Mouse (Mus musculus) T-helper 2 cell (primary cell): ENCODE data around the gene Tac1.
"Not testable (repeated sequence)": the region's sequence is repeated elsewhere in the genome, so short reads cannot be mapped to it uniquely, and the experiment has no call there.

Experiments used
- in situ Hi-C: fragments of 300-600 bp; cut with MboI, MseI; formaldehyde crosslinking; loops from one replicate; pipeline ENCODE4 v1.15.1; 2025; ENCODE audit warnings: high pct_unique_total_duplicates

The Tac1 gene

DNA sequence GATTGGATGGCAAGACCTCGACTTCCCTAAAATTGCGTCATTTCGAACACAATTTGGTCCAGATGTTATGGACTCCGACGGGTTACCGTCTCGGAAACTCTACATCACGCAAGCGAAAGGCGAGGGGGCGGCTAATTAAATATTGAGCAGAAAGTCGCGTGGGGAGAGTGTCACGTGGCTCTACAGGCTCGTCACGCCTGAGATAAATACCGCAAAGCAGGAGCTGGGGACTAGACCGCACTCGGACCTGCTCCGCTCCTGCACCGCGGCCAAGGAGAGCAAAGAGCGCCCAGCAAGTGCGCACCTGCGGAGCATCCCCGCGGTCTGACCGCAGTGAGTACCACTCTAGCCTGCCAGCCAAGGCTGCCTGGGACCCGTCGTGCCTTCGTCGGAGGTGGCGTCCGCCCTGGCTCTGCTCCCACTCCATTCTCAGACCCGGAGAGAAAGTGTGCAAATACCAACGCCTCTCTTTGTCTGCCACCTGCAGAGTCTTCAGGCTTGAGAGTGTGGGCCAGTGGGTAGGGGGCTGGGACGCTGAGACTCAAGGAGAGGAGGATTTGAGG lies at the start of gene Tac1:
Gene Tac1 (plus strand): TSS at position 51 of the 563 bp plus-strand sequence.
- in situ Hi-C loops, result no loop called here

DNA sequence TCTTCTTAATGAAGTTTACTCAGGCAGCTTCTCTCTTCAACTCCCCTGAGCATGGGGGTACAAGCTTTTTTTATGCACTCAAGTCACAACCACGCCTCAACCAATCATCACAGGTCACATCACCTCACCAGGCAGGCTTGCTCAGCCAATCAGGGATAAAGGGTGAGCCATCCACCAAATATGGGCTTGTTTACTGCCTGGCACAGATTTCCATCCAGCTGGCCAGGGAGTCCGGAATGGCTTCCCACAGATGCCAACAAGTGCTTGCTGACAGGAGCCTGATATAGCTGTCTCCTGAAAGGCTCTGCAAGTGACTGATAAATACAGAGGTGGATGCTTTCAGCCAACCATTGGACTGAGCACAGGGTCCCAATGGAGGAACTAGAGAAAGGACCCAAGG lies 11.2 kb upstream of the Tac1 start:
- in situ Hi-C loops, result not testable (repeated sequence)

DNA sequence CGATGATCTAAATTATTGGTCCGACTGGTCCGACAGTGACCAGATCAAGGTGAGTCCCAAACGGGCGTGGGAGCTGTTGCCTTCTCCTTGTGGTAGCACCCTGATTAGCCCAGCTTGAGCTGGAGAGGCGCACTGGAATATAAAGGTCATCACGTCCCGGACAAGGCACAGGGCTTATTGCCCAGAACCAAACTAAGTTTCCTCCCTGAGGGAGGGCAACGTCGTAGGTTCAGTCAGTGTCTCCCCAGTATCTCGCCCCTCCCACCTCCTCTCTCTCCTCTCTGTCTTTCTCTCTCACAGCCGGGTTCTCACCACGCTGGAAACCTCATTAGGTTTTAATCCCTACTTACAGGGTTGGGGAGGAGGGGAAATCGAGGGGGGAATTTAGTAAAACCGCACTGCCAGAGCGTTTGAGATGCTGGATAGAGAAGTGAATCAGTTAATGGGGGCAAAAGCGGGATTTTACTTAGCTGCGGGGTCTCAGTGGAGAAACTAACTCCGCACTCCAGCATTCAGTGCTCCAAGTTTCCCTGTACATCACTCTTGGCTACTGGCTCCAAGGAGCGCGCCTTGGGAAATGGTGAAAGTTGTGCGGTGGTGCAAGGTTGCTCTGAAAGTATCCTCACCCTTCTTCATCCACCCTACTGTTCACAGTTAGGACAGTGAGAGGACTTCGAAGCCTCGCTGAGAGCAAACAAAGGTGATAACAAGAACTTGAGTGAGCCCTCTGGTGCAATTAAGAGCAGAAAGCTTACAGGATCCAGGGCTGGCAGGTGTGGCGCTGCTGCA lies 1.2 kb downstream of the Tac1 start:
- in situ Hi-C loops, result no loop called here

DNA sequence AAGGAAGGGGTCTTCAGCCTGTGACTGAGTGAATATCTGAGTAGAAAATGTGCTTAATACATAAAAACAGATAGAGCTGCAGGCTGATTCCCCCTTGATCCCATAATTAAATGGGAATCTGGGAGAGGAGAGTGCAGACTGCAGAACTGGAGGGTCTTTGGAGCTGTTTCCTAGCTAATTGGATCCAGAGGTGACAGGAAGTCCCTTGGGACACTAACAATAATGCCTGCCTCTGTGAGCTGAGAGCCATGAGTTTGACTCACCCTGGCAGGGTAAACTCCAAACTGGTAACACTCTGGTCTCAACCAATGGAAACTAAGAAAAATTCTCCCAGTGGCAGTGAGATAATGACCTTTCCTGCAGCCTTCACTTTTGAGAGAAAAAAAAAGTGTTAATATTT lies 3.5 kb downstream of the Tac1 start:
- in situ Hi-C loops, result no loop called here

DNA sequence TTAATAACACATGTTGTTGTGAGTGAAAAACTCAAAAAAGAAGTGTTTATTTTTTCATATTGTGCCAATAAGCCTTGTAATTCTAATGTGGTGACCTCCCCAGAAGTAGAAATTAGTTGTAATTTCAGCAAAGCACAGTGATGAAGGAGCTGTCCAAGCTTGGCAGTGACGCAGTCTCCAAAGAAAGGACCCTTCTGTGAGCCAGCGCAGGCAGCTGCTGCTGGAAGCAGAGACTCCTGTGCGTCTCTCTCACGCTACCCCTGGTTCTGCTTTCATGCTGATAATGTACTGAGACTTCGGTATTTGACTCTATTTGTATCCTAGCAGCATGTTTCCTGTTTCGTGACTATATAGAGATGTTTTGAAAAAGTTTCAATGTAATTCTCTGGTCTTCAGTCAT lies 7.8 kb downstream of the Tac1 start:
- in situ Hi-C loops, result no loop called here

DNA sequence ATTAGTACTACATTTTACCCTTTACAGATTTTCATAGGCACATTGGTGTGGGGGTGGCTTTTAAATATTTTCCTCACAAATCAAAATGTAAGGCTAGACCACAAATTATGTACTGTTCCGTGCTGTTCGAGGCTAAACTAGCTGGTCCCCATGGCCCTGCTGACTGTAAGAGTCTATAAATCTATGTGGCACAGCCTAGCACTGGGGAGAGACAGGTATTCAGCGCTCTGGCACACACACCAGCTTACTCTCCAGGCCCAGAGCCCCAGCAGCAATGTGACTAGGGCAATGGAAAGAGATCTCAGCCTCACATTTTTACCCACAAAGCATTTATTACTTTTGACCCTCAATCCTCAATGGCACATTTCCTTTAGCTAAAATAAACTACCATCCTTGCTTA lies 9.9 kb downstream of the Tac1 start:
- in situ Hi-C loops, result no loop called here

DNA sequence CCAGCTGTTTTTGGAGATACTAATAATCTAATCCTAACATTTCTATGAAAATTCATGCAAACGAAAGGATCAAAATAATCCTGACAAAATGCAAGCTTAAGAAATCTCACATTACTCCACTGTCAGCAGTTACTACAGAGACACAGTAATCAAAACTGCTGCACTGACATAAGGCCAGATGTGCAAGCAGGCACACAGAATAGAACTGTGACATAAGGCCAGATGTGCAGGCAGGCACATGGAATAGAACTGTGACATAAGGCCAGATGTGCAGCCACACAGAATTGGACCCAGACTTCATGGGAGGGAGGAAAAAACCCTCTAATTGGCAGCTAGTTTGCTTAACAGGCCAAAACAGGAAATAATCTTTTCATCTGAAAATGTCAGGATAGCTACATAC lies 16.5 kb downstream of the Tac1 start:
- in situ Hi-C loops, result no loop called here

DNA sequence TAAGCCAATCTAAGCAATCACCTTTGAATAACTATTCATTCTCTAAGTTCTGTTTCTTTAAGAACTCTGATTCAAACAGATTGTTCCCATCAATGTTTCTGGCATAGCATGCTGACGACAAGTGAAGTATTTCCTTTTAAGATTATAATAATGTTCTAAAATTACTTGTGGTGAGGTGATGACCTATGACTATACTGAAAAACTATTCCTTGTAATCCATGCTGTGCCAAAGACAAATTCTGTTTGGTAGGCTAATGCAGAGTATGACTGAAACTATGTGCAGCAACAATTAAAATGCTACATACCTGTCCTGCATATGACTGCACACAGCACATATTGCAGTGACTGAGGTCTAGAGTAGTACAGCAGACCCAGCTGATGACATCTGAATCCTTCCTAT lies 23.4 kb downstream of the Tac1 start:
- in situ Hi-C loops, result no loop called here

DNA sequence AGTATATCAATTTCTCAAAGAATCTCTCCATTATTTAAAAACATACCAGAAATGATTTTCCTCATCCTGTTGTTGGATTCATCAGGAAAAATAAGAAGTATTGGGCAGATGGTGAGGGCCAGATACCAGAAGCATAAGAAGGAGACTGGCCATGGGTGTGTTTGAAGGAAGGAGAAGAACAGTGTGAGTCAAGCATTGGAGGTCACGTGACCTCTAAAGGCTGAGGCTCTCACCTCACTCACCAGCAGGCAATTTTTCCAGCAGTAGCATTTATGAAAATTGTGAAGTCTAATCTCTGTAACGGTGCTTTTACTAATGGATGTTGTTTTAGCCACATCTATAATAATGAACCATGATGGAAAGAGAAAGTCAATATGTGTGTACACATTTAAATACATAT lies 39.8 kb downstream of the Tac1 start:
- in situ Hi-C loops, result no loop called here

DNA sequence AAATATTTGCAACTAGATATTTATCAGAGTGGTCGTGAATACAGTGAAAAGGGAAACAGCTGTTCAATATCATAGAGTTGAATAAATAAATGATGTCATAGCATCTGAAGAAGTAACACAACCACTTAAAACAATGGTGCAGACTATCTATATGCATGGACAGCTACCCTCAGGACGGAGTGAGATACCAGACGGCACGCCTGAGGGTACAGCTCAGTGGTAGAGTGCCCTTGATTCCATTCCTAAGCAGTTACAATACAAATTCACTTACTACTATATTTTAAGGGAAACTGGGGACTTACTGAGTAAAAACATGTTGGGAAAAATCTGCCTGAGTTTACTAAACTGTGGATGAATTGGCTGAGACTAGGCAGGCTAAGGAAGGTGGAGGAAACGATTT lies 43.7 kb downstream of the Tac1 start:
- in situ Hi-C loops, result no loop called here

DNA sequence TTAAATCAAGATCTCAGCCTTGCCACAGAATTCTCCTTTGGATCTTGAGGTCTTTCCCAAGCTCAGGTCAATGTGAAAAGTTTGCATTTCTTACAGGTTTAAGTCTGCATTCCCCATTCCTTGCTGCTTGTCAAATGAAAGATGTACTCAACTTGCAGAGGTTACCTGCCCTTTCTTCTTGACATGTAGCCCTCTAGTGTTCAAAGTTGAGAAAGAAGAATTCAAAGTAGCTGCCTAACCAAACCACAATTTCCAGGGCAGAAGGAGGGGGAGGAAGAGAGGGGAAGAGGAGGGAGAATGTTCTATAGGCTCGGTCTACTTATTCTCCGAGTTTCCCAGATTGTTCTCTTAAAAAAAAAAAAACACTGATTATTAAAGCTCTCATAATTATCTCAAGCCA lies 45.5 kb downstream of the Tac1 start:
- in situ Hi-C loops, result no loop called here

DNA sequence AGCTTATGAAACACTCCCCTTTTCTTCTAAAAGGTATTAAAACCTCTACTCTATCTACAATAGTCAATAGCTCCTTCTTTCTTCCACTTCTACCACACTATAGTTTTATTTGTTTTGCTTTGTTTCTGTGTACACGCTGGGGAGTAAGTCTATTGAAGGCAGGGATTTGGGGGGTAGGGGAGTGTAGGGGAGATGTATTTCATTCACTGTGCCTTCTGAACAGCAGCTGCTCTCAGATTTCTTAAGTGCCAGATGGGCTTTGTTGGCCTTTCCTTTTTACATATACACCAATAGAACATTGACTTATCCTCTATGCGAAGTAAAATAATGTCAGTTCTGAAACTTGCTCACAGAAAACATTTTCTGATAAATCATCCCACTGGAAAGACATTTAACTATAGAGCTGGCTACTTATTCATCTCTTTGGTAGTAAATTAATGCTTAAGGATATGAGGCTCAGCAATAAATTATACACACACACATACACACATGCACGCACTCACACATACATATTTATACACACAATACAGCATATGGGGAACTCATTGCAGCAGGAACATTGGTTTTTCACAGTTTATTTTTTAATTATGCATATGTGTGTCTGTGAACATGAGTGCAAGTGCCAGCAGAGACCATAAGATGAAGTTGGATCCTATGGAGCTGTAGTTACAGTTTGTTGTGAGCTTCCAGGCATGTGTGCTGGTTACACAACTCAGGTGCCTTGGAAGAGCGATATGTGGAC lies 46.8 kb downstream of the Tac1 start:
- in situ Hi-C loops, result no loop called here

DNA sequence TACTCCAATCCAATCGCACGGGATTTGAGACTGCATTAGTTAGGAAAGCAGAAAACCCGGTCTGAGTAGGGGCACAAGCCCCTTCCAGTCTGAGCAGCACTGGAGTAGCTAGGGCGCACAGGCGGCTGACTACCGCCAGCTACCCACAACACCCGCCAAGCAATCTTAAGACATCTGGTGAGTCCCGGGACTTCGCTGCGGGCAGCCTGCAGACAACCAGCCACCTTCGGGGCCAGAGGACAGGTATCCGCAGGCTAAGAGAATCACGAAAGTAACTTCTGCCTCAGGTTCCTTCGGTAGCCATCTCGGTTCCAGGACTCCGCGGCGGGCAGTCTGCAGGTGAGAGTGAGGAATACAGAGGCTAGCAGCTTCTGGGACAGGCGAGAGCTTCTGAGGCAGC lies 59.0 kb downstream of the Tac1 start:
- in situ Hi-C loops, result loop anchor here (10.0 kb wide), 1 partner anchor 1441 kb away; no protein-coding TSS in a partner anchor
